In the genomic region with DNA sequence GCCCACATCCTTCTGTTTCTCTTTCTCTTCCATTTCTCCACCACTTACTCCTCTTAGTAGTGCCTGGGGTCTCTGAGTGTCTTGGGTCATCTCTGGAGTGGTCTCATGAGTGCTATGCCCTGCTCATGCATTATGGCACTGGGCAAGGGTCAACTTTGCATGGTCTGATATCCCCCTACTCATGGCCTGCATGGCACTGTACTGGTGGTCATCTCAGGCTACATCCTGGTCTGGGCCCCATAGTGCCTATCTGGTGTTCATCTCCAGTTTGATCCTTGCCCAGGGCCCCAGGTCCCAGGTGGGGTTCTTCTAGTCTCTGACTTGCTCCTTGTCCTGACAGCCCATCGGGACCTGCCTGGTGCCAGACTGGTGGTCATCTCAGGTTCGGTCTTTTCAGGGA, we compare ENCODE assay signal across 39 mouse cellular contexts. TPM values are rescaled to one million over a fixed set of nuclear protein-coding genes. Genes with fewer than 3 reads are reported as not detected.
"Had no signal": no experiment of that assay in that cellular context is flagged by ENCODE, and none has a peak within 500 bp of the region (broad histone marks: within the 10 kb centered on the region; RNA-seq: fewer than 3 reads in every experiment).

No protein-coding gene starts in this region.

- ATAC-seq: hindbrain, embryonic 16.5 days; hindbrain, postnatal 0 days; inflammation-experienced regulatory T-cells, adult 6 months; intestine, embryonic 15.5 days; intestine, embryonic 16.5 days; intestine, postnatal 0 days had no signal

- H3K27me3 ChIP-seq: heart, embryonic 12.5 days; heart, embryonic 13.5 days; heart, embryonic 15.5 days; hindbrain, embryonic 13.5 days; hindbrain, embryonic 15.5 days; intestine, embryonic 15.5 days; kidney, embryonic 15.5 days had no signal

- H3K27ac ChIP-seq: heart, adult 2 months; heart, embryonic 13.5 days; heart, embryonic 15.5 days; hindbrain, embryonic 10.5 days; hindbrain, embryonic 12.5 days; hindbrain, embryonic 13.5 days; hindbrain, embryonic 14.5 days; hindbrain, embryonic 15.5 days; hindbrain, postnatal 0 days; intestine, embryonic 15.5 days; kidney, embryonic 15.5 days; kidney, postnatal 0 days; layer of hippocampus, adult 2 months; left cerebral cortex, adult 2 months had no signal

- DNase-seq: heart, adult 2 months; heart, postnatal 10 days; heart, postnatal 14 days; heart, postnatal 4 days; kidney, adult 11 months; kidney, adult 18-20 months; kidney, adult 2 months; kidney, adult 8-10 months; kidney, adult 9 months; kidney, postnatal 14 days; kidney, postnatal 25 days; kidney, postnatal 36 days; kidney, postnatal 4 days; layer of hippocampus, adult 9-11 months; layer of hippocampus, postnatal 36 days had no signal

- H3K9me3 ChIP-seq: heart, embryonic 12.5 days; heart, embryonic 15.5 days; hindbrain, embryonic 13.5 days; hindbrain, embryonic 15.5 days; intestine, embryonic 15.5 days; kidney, embryonic 15.5 days had no signal

- H3K4me1 ChIP-seq: heart, embryonic 12.5 days; heart, embryonic 13.5 days; heart, embryonic 15.5 days; hindbrain, embryonic 10.5 days; intestine, embryonic 15.5 days; kidney, embryonic 15.5 days had no signal

- H3K4me3 ChIP-seq: heart, adult 2 months; heart, embryonic 12.5 days; heart, embryonic 13.5 days; heart, embryonic 15.5 days; hindbrain, embryonic 10.5 days; hindbrain, embryonic 12.5 days; hindbrain, embryonic 13.5 days; hindbrain, embryonic 15.5 days; intestine, embryonic 15.5 days; kidney, embryonic 15.5 days; layer of hippocampus, adult 2 months; left cerebral cortex, adult 2 months had no signal

- H3K4me2 ChIP-seq: heart, embryonic 11.5 days; heart, embryonic 12.5 days; heart, embryonic 13.5 days; heart, embryonic 15.5 days; hindbrain, embryonic 12.5 days; hindbrain, embryonic 13.5 days; hindbrain, embryonic 14.5 days; hindbrain, embryonic 15.5 days; intestine, embryonic 15.5 days; kidney, embryonic 15.5 days had no signal

- H3K36me3 ChIP-seq: heart, embryonic 12.5 days; heart, embryonic 13.5 days; heart, embryonic 15.5 days; hindbrain, embryonic 10.5 days; hindbrain, embryonic 12.5 days; hindbrain, embryonic 13.5 days; hindbrain, embryonic 15.5 days; intestine, embryonic 15.5 days; kidney, embryonic 15.5 days had no signal

- H3K9ac ChIP-seq: heart, embryonic 12.5 days; heart, embryonic 13.5 days; heart, embryonic 15.5 days; hindbrain, embryonic 12.5 days; hindbrain, embryonic 13.5 days; hindbrain, embryonic 14.5 days; hindbrain, embryonic 15.5 days; intestine, embryonic 15.5 days; kidney, embryonic 15.5 days had no signal

RNA-seq across cellular contexts. Expression of gene Trpc7, which starts 34.6 kb away (rescaled TPM):
- total RNA-seq: heart, adult 2 months; heart, postnatal 14 days; heart, postnatal 25 days; hematopoietic stem cell, adult 5-6 weeks had no signal
- polyA plus RNA-seq: heart, adult 2 months; heart, embryonic 14.5 days; heart, postnatal 0 days; inflammation-experienced regulatory T-cells, adult 6 months; intestine, embryonic 14.5 days; kidney, adult 2 months had no signal
